Mouse (Mus musculus) liver, adult 2 months (tissue): Measurements from ENCODE around the gene Slc35b1. TPM values are rescaled to one million over a fixed set of nuclear protein-coding genes. Genes with fewer than 3 reads are reported as not detected.

ENCODE experiments used
- DNase-seq: peaks from one replicate; pipeline ENCODE4 v3.0.0-alpha.2; 2011; ENCODE audit warnings: low read depth, low spot score; ENCODE audit errors: extremely low read depth
- H3K27ac ChIP-seq: fragments of 200-500 bp; replicated peaks from 2 replicates; pipeline ENCODE4 v1.5.1; 2012; ENCODE audit warnings: low read depth, mild to moderate bottlenecking, control low read depth, inconsistent platforms, low read length; ENCODE audit not compliant: insufficient read depth
- H3K27me3 ChIP-seq: fragments of 200-500 bp; 2 replicates; pipeline ENCODE4 v1.6.1; 2012; ENCODE audit warnings: mild to moderate bottlenecking, moderate library complexity, low read length, inconsistent platforms; ENCODE audit not compliant: control insufficient read depth, insufficient read depth
- H3K36me3 ChIP-seq: fragments of 200-500 bp; 2 replicates; pipeline ENCODE4 v1.6.1; 2012; ENCODE audit warnings: low read length, inconsistent platforms; ENCODE audit not compliant: control insufficient read depth, insufficient read depth
- H3K4me1 ChIP-seq: fragments of 200-500 bp; 2 replicates; pipeline ENCODE4 v1.6.1; 2011; ENCODE audit warnings: low read length; ENCODE audit not compliant: control insufficient read depth, insufficient read depth
- H3K4me3 ChIP-seq: fragments of 200-500 bp; 2 replicates; pipeline ENCODE4 v1.5.1; 2011; ENCODE audit warnings: low read depth, mild to moderate bottlenecking, control low read depth, low read length, moderate library complexity; ENCODE audit not compliant: insufficient read depth
- H3K79me2 ChIP-seq: fragments of 200-500 bp; 2 replicates; pipeline ENCODE4 v1.6.1; 2012; ENCODE audit warnings: inconsistent platforms, mild to moderate bottlenecking, low read length, moderate library complexity; ENCODE audit not compliant: control insufficient read depth, insufficient read depth
- H3K9ac ChIP-seq: fragments of 200-500 bp; 2 replicates; pipeline ENCODE4 v1.6.1; 2012; ENCODE audit warnings: low read depth, mild to moderate bottlenecking, control low read depth, inconsistent platforms, low read length
- CTCF ChIP-seq: fragments of 200-500 bp; IDR thresholded peaks from 2 replicates; pipeline ENCODE4 v1.5.1; 2011; ENCODE audit warnings: low read depth, low read length, control low read depth
- POLR2A ChIP-seq: fragments of 200-500 bp; IDR thresholded peaks from 2 replicates; pipeline ENCODE4 v1.6.1; 2011; ENCODE audit warnings: low read length, control low read depth; ENCODE audit not compliant: insufficient read depth; ENCODE audit errors: extremely low read depth
- WGBS: fragments of 180-500 bp; shearing (Covaris S2); methylation state at CpG from one replicate; pipeline ENCODE4 v1.1.7; 2018; 5-methylcytosine and 5-hydroxymethylcytosine counted together
- polyA plus RNA-seq: library from polyadenylated mRNA; depleted of rRNA; stranded (reverse); fragments of >200 nt; gene quantifications from 2 replicates; pipeline ENCODE4 v1.2.3, GENCODE M21; 2012
- total RNA-seq: library from RNA; depleted of rRNA; stranded (reverse); fragments of >200 nt; gene quantifications from 2 replicates; pipeline ENCODE4 v1.2.3, GENCODE M21; 2014

Gene Slc35b1
- total and polyA plus RNA-seq, 2 experiments, result 58.6 to 92.0 TPM

- no peaks in the 10 kb centered on the region for H3K27me3 ChIP-seq
- 1% methylated on average over 14 of the region's 14 CpGs for WGBS
- TF ChIP-seq POLR2A, result no peak
- no peak for TF ChIP-seq CTCF
- peak overlapping the region; percentile 91 for H3K27ac ChIP-seq
- peak overlapping the region; percentile 85 for H3K9ac ChIP-seq
- no peak for DNase-seq
- peaks cover 4% of the 10 kb centered on the region; the same call in 1 of the 2 replicates for H3K79me2 ChIP-seq
- H3K36me3 ChIP-seq, result peaks cover 16% of the 10 kb centered on the region; the same call in 1 of the 2 replicates
- peak overlapping the region; percentile 83 for H3K4me3 ChIP-seq
- peaks cover 12% of the 10 kb centered on the region for H3K4me1 ChIP-seq
Observed at GRCm38 (mm10) chr11:95384973-95385320, 455 bp downstream of the Slc35b1 start.

- peaks cover 12% of the 10 kb centered on the region for H3K4me1 ChIP-seq
- TF ChIP-seq POLR2A (no peak), CTCF (no peak)
- H3K79me2 ChIP-seq, result peaks cover 4% of the 10 kb centered on the region; the same call in 1 of the 2 replicates
- no peak overlapping the region for H3K4me3 ChIP-seq
- H3K27ac ChIP-seq, result no peak overlapping the region
- 32% methylated on average over 7 of the region's 7 CpGs for WGBS
- H3K9ac ChIP-seq, result no peak overlapping the region
- H3K27me3 ChIP-seq, result no peaks in the 10 kb centered on the region
- peak; percentile 49 for DNase-seq
- peaks cover 27% of the 10 kb centered on the region for H3K36me3 ChIP-seq
Observed at GRCm38 (mm10) chr11:95387354-95387753, 2.9 kb downstream of the Slc35b1 start.

GRCm38 (mm10) chr11:95389006-95389405 lies 4.5 kb downstream of the Slc35b1 start:
- Histone ChIP-seq H3K4me1 (peaks cover 12% of the 10 kb centered on the region), H3K9ac (no peak overlapping the region), H3K36me3 (peaks cover 27% of the 10 kb centered on the region), H3K27me3 (no peaks in the 10 kb centered on the region), H3K4me3 (no peak overlapping the region), H3K79me2 (peaks cover 4% of the 10 kb centered on the region; the same call in 1 of the 2 replicates), H3K27ac (no peak overlapping the region)
- TF ChIP-seq POLR2A (no peak), CTCF (peak; percentile 34; the same call in 1 of the 2 replicates)
- DNase-seq, result peak; percentile 71
- 25% methylated on average over 3 of the region's 3 CpGs for WGBS

- H3K4me1 ChIP-seq, result peaks cover 12% of the 10 kb centered on the region
- H3K36me3 ChIP-seq, result peaks cover 27% of the 10 kb centered on the region
- DNase-seq, result no peak
- TF ChIP-seq POLR2A (no peak), CTCF (no peak)
- no peak overlapping the region for H3K9ac ChIP-seq
- WGBS, result 93% methylated on average over 6 of the region's 6 CpGs
- no peaks in the 10 kb centered on the region for H3K79me2 ChIP-seq
- H3K27me3 ChIP-seq, result no peaks in the 10 kb centered on the region
- no peak overlapping the region for H3K4me3 ChIP-seq
- no peak overlapping the region for H3K27ac ChIP-seq
Observed at GRCm38 (mm10) chr11:95390420-95390819, 5.9 kb downstream of the Slc35b1 start.

GRCm38 (mm10) chr11:95391201-95391600 lies 6.7 kb downstream of the Slc35b1 start:
- Histone ChIP-seq H3K9ac (no peak overlapping the region), H3K27me3 (no peaks in the 10 kb centered on the region), H3K36me3 (peaks cover 27% of the 10 kb centered on the region), H3K79me2 (no peaks in the 10 kb centered on the region), H3K4me1 (peaks cover 12% of the 10 kb centered on the region), H3K4me3 (no peak overlapping the region), H3K27ac (no peak overlapping the region)
- no peak for TF ChIP-seq POLR2A
- TF ChIP-seq CTCF, result no peak
- whole genome bisulfite sequencing, result 72% methylated on average over 4 of the region's 4 CpGs
- no peak for DNase-seq

GRCm38 (mm10) chr11:95391743-95392142 lies 7.3 kb downstream of the Slc35b1 start:
- H3K27ac ChIP-seq, result no peak overlapping the region
- no peak overlapping the region for H3K9ac ChIP-seq
- no peaks in the 10 kb centered on the region for H3K27me3 ChIP-seq
- no peak for DNase-seq
- H3K36me3 ChIP-seq, result peaks cover 27% of the 10 kb centered on the region
- no peak for TF ChIP-seq CTCF
- no peak for TF ChIP-seq POLR2A
- WGBS, result 79% methylated on average over 5 of the region's 5 CpGs
- no peaks in the 10 kb centered on the region for H3K79me2 ChIP-seq
- H3K4me1 ChIP-seq, result peaks cover 7% of the 10 kb centered on the region; the same call in 1 of the 2 replicates
- H3K4me3 ChIP-seq, result no peak overlapping the region
